Mouse (Mus musculus) myocyte (in vitro differentiated cells): ENCODE measurements around the gene Ranbp9.

Experiments used
- CEBPB ChIP-seq: IDR thresholded peaks from 2 replicates; pipeline ENCODE4 v1.6.1; 2011; ENCODE audit warnings: mild to moderate bottlenecking, moderate library complexity; ENCODE audit not compliant: poor library complexity, insufficient read depth, severe bottlenecking
- E2F4 ChIP-seq: IDR thresholded peaks from one replicate; pipeline ENCODE4 v1.6.1; 2011; ENCODE audit warnings: mild to moderate bottlenecking, control low read depth, moderate library complexity; ENCODE audit not compliant: insufficient read depth
- MAX ChIP-seq: IDR thresholded peaks from one replicate; pipeline ENCODE4 v1.6.1; 2011; ENCODE audit warnings: low read depth, mild to moderate bottlenecking, control low read depth
- MYOD1 ChIP-seq, 3 experiments: IDR thresholded peaks; one replicate each; pipeline ENCODE4 v1.6.1; 2011; ENCODE audit warnings: control low read depth in 2 of 3, low read depth in 2 of 3, mild to moderate bottlenecking in 2 of 3, moderate library complexity in 1 of 3; ENCODE audit not compliant: insufficient read length in 2 of 3, control insufficient read depth in 1 of 3
- MYOG ChIP-seq, 3 experiments: IDR thresholded peaks; one replicate each; pipeline ENCODE4 v1.6.1; 2011; ENCODE audit warnings: control low read depth in 2 of 3, low read depth in 2 of 3, mild to moderate bottlenecking in 2 of 3; ENCODE audit not compliant: insufficient read length in 2 of 3, control insufficient read depth in 1 of 3, insufficient read depth in 1 of 3
- POLR2A ChIP-seq: IDR thresholded peaks from one replicate; pipeline ENCODE4 v1.6.1; 2011; ENCODE audit warnings: low read depth, mild to moderate bottlenecking, control low read depth, moderate library complexity; ENCODE audit not compliant: insufficient read length
- POLR2AphosphoS2 ChIP-seq: IDR thresholded peaks from one replicate; pipeline ENCODE4 v1.6.1; 2011; ENCODE audit warnings: low read depth, control low read depth; ENCODE audit not compliant: insufficient read length
- REST ChIP-seq: IDR thresholded peaks from one replicate; pipeline ENCODE4 v1.6.1; 2011; ENCODE audit warnings: mild to moderate bottlenecking, control low read depth, moderate library complexity; ENCODE audit not compliant: insufficient read depth, insufficient read length
- SRF ChIP-seq: IDR thresholded peaks from one replicate; pipeline ENCODE4 v1.6.1; 2011; ENCODE audit warnings: low read depth; ENCODE audit not compliant: control insufficient read depth, insufficient read length
- TCF12 ChIP-seq: IDR thresholded peaks from one replicate; pipeline ENCODE4 v1.6.1; 2011; ENCODE audit warnings: mild to moderate bottlenecking, control low read depth; ENCODE audit not compliant: poor library complexity, insufficient read depth, severe bottlenecking
- TCF3 ChIP-seq: IDR thresholded peaks from one replicate; pipeline ENCODE4 v1.6.1; 2011; ENCODE audit warnings: low read depth, control low read depth; ENCODE audit not compliant: insufficient read length
- USF1 ChIP-seq: IDR thresholded peaks from one replicate; pipeline ENCODE4 v1.6.1; 2011; ENCODE audit warnings: low read depth, mild to moderate bottlenecking, control low read depth, moderate library complexity

GRCm38 (mm10) chr13:43519251-43519650, 38.2 kb upstream of the Ranbp9 start:
- TF ChIP-seq POLR2A (no peak), MAX (no peak), USF1 (no peak), TCF12 (no peak), TCF3 (no peak), E2F4 (no peak), MYOG (IDR thresholded peaks at IDR 0.05; ENCODE audit: control insufficient read depth in 1 of 3, insufficient read depth in 1 of 3, insufficient read length in 2 of 3, low read depth in 2 of 3) (no peak), POLR2AphosphoS2 (no peak), CEBPB (no peak), MYOD1 (IDR thresholded peaks at IDR 0.05; ENCODE audit: control insufficient read depth in 1 of 3, insufficient read length in 2 of 3, low read depth in 2 of 3) (no peak), REST (no peak), SRF (no peak)
